Mouse (Mus musculus): ENCODE measurements at regions not wholly inside any gene's neighbourhood (a gene's known extent, or its start where the extent isn't known, plus 50 kb on each side); places are given as distances from the start of the nearest gene placed in this dataset.

DNA sequence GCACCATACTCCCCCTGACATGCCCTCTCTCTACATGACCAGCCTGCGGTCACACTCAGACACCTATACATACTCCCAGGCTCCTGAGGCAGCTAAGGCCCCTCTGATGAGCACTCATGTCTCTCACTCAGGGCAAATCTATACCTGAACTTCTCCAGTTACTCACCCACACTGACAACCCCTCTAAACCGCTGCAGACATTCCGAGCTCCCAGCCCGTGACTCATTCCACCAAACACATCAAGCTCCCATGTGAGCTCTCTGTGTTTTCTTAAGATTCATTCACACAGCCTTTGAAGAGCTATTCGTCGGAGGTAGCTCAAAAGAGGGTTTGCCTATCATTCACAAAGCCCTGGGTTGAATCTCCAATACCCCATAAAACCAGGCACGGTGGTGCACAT is 75.1 kb upstream of the Nectin1 start:
- no peak overlapping the region for H3K4me3 ChIP-seq (ENCODE audit: insufficient read depth, low read depth, low read length)
- no peak for DNase-seq
- no peaks in the 10 kb centered on the region for H3K4me1 ChIP-seq (ENCODE audit: control insufficient read depth, insufficient read depth, low read length)
- H3K27ac ChIP-seq (ENCODE audit: insufficient read depth, low read depth, low read length), result no peak overlapping the region
- 43% methylated on average over 7 of the region's 7 CpGs for WGBS
- TF ChIP-seq POLR2A (IDR thresholded peaks at IDR 0.05; ENCODE audit: low read depth, low read length) (no peak), CTCF (conservative IDR thresholded peaks at IDR 0.05; ENCODE audit: insufficient read depth, insufficient read length, low read depth, low read length) (no peak)
- H3K27me3 ChIP-seq (replicated peaks; ENCODE audit: control insufficient read depth, insufficient read depth, low read length), result no peaks in the 10 kb centered on the region
- H3K36me3 ChIP-seq (ENCODE audit: control insufficient read depth, insufficient read depth, low read length), result no peaks in the 10 kb centered on the region

DNA sequence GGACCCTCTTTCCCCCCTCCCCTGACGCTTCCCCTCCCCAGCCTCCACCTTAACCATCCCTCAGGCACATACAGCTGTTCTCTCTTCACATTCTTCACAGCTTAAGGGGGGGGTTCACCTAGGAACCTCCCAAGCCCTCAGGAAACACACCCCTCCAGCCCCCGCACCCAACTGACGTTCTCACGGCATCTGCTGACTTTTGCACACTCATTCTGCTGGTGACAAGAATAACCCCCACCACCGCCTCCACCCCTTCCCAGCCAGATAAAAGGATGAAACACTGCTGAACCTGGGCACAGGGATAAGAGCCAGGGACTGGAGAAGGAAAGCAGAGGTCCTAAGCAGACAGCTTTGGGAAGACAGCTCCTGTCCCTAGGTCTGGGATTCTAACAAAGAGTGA is 73.2 kb upstream of the Nectin1 start:
- no peak for DNase-seq
- TF ChIP-seq POLR2A (IDR thresholded peaks at IDR 0.05; ENCODE audit: low read depth, low read length) (no peak), CTCF (conservative IDR thresholded peaks at IDR 0.05; ENCODE audit: insufficient read depth, insufficient read length, low read depth, low read length) (no peak)
- Histone ChIP-seq H3K4me1 (ENCODE audit: control insufficient read depth, insufficient read depth, low read length) (no peaks in the 10 kb centered on the region), H3K36me3 (ENCODE audit: control insufficient read depth, insufficient read depth, low read length) (no peaks in the 10 kb centered on the region), H3K4me3 (ENCODE audit: insufficient read depth, low read depth, low read length) (no peak overlapping the region), H3K27me3 (replicated peaks; ENCODE audit: control insufficient read depth, insufficient read depth, low read length) (no peaks in the 10 kb centered on the region), H3K27ac (ENCODE audit: insufficient read depth, low read depth, low read length) (no peak overlapping the region)
- WGBS, result 55% methylated on average over 5 of the region's 5 CpGs

DNA sequence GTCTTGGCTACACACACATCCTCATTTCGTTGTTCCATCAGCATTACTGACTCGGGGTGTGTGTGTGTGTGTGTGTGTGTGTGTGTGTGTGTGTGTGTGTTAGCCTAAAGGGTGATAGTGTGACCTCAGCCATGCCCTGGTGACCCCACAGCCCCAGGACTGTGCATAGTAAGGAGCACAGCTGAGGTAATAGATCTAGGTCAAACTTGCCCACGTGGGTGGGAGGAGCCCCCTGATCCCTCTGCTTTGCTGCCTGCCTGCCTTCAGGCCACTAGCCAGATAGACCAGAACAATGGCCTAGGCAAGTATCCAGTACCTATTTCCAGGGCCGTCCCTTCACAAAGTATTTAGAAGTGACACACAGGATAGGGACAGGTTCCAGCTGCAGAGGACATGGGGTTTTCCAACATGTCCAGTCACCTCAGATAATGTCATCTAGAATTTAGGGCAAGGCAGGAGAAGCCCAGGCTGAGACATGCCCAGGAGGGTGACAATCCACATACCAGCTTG is 70.6 kb upstream of the Nectin1 start:
- no peaks in the 10 kb centered on the region for H3K27me3 ChIP-seq (replicated peaks; ENCODE audit: control insufficient read depth, insufficient read depth, low read length)
- no peaks in the 10 kb centered on the region for H3K36me3 ChIP-seq (ENCODE audit: control insufficient read depth, insufficient read depth, low read length)
- H3K4me1 ChIP-seq (ENCODE audit: control insufficient read depth, insufficient read depth, low read length), result no peaks in the 10 kb centered on the region
- 59% methylated on average over 4 of the region's 4 CpGs for WGBS
- no peak for TF ChIP-seq POLR2A (IDR thresholded peaks at IDR 0.05; ENCODE audit: low read depth, low read length)
- TF ChIP-seq CTCF (conservative IDR thresholded peaks at IDR 0.05; ENCODE audit: insufficient read depth, insufficient read length, low read depth, low read length), result no peak
- H3K4me3 ChIP-seq (ENCODE audit: insufficient read depth, low read depth, low read length), result no peak overlapping the region
- no peak for DNase-seq
- no peak overlapping the region for H3K27ac ChIP-seq (ENCODE audit: insufficient read depth, low read depth, low read length)

DNA sequence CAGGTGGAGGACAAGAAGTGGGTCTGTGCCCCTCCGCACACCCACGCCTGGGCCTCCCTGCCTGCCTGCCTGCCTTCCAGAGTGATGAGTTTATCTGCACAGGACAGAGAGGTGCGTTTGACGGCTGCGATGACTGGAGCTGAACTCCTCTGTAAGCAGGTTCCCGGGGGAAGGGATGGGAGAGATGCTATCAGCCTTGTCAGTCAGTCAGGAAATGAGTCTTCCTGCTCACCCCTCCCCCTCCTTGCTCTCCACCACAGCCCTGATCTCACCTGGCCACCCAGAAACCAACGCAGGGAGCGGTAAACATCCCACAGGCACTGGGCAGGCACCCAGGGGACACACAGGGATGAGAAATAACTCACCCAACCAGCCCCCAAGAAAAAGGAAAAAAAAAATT is 69.5 kb upstream of the Nectin1 start:
- H3K36me3 ChIP-seq (ENCODE audit: control insufficient read depth, insufficient read depth, low read length), result no peaks in the 10 kb centered on the region
- no peak for TF ChIP-seq POLR2A (IDR thresholded peaks at IDR 0.05; ENCODE audit: low read depth, low read length)
- TF ChIP-seq CTCF (conservative IDR thresholded peaks at IDR 0.05; ENCODE audit: insufficient read depth, insufficient read length, low read depth, low read length), result no peak
- H3K4me3 ChIP-seq (ENCODE audit: insufficient read depth, low read depth, low read length), result no peak overlapping the region
- no peak overlapping the region for H3K27ac ChIP-seq (ENCODE audit: insufficient read depth, low read depth, low read length)
- WGBS, result 45% methylated on average over 8 of the region's 8 CpGs
- no peak for DNase-seq
- no peaks in the 10 kb centered on the region for H3K4me1 ChIP-seq (ENCODE audit: control insufficient read depth, insufficient read depth, low read length)
- no peaks in the 10 kb centered on the region for H3K27me3 ChIP-seq (replicated peaks; ENCODE audit: control insufficient read depth, insufficient read depth, low read length)

DNA sequence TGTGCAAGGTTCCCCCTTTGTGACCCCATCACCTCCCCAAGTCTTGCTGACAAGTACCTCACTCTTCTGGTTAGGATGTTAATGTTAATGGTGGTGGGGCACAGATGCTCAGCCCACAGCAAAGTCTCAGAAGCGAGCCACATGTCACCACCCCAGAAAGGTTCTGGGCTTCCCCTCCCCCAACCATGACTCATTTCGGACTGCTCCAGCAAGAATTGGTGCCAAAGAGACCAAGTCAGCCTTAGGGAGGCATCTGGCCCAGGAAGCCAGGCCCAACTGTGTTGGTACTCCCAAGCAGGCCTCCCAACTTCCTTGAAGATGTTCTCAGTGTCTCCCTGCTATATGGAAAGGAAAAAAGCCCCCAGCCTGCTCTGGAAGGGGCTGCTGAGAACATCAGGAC is 67.8 kb upstream of the Nectin1 start:
- Histone ChIP-seq H3K4me1 (ENCODE audit: control insufficient read depth, insufficient read depth, low read length) (no peaks in the 10 kb centered on the region), H3K27ac (ENCODE audit: insufficient read depth, low read depth, low read length) (no peak overlapping the region), H3K4me3 (ENCODE audit: insufficient read depth, low read depth, low read length) (no peak overlapping the region), H3K27me3 (replicated peaks; ENCODE audit: control insufficient read depth, insufficient read depth, low read length) (no peaks in the 10 kb centered on the region), H3K36me3 (ENCODE audit: control insufficient read depth, insufficient read depth, low read length) (no peaks in the 10 kb centered on the region)
- no peak for DNase-seq
- no peak for TF ChIP-seq CTCF (conservative IDR thresholded peaks at IDR 0.05; ENCODE audit: insufficient read depth, insufficient read length, low read depth, low read length)
- TF ChIP-seq POLR2A (IDR thresholded peaks at IDR 0.05; ENCODE audit: low read depth, low read length), result no peak
- 74% methylated on average over 2 of the region's 2 CpGs for WGBS

DNA sequence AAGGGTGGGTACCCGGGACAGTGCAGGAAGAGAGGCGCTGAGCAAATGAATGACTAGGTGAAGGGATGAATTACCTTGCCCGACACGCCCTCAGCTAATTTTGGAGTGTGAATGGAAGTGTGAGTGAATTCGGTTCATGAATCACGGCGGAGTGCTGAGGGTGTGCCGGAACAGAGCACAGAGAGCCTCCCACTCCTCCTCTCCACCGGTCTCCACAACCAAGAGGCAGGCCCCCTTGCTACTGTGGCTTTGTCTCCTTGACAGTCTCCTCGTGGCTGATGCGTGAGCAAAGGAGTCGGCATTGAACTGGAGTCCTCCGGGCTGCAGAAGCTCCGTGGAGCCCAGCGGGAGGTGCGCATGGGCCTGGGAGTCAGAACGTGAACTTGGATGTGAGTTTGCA is 64.5 kb upstream of the Nectin1 start:
- no peaks in the 10 kb centered on the region for H3K4me1 ChIP-seq (ENCODE audit: control insufficient read depth, insufficient read depth, low read length)
- WGBS, result 20% methylated on average over 17 of the region's 17 CpGs
- no peaks in the 10 kb centered on the region for H3K27me3 ChIP-seq (replicated peaks; ENCODE audit: control insufficient read depth, insufficient read depth, low read length)

DNA sequence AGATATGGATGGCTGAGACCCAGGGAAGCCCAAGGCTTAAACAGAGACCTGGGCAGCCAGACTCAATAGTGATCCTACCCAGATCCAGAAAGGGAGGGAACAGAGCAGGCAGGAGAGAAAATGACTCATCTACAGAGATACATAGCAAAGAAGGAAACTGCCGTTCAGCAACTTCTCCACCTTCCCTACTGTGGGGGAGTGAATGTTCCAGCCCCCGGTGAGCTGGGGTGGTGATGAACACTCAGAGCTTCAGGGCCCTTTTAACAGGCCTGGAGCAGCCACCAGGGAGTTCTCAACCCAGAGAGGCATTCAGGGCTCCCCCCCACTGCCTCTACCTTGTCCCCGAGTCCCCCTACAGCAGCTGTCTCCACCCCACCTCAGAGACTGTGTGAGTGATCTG is 62.5 kb upstream of the Nectin1 start:
- DNase-seq, result no peak
- 43% methylated on average over 3 of the region's 3 CpGs for WGBS
- H3K27me3 ChIP-seq (replicated peaks; ENCODE audit: control insufficient read depth, insufficient read depth, low read length), result no peaks in the 10 kb centered on the region
- no peaks in the 10 kb centered on the region for H3K36me3 ChIP-seq (ENCODE audit: control insufficient read depth, insufficient read depth, low read length)
- no peaks in the 10 kb centered on the region for H3K4me1 ChIP-seq (ENCODE audit: control insufficient read depth, insufficient read depth, low read length)
- no peak overlapping the region for H3K4me3 ChIP-seq (ENCODE audit: insufficient read depth, low read depth, low read length)
- H3K27ac ChIP-seq (ENCODE audit: insufficient read depth, low read depth, low read length), result no peak overlapping the region
- no peak for TF ChIP-seq POLR2A (IDR thresholded peaks at IDR 0.05; ENCODE audit: low read depth, low read length)
- no peak for TF ChIP-seq CTCF (conservative IDR thresholded peaks at IDR 0.05; ENCODE audit: insufficient read depth, insufficient read length, low read depth, low read length)

More for the DNA sequence above, 64.5 kb upstream of the Nectin1 start:
- no peak overlapping the region for H3K27ac ChIP-seq (ENCODE audit: insufficient read depth, low read depth, low read length)
- H3K36me3 ChIP-seq (ENCODE audit: control insufficient read depth, insufficient read depth, low read length), result no peaks in the 10 kb centered on the region
- TF ChIP-seq POLR2A (IDR thresholded peaks at IDR 0.05; ENCODE audit: low read depth, low read length) (no peak), CTCF (conservative IDR thresholded peaks at IDR 0.05; ENCODE audit: insufficient read depth, insufficient read length, low read depth, low read length) (no peak)
- no peak for DNase-seq
- H3K4me3 ChIP-seq (ENCODE audit: insufficient read depth, low read depth, low read length), result no peak overlapping the region

DNA sequence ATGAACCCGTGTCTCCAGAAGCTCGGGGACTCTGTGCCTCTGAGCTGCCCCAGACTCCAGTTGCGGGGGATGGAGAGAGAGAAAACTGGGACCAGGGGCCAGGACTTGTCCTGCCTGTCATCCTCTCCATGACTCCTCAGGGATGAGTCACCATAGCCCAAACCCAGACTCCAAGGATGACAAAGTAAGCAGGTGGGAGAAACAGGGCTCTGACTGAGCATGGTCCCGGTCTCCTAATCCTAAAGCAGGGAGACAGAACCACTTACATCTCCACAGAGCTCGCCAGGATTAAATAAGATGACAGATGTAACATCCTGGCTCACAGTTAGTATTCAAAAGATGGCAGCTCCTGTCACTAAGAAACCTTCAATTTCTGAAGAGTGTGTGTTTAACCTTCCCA is 61.7 kb upstream of the Nectin1 start:
- Histone ChIP-seq H3K36me3 (ENCODE audit: control insufficient read depth, insufficient read depth, low read length) (no peaks in the 10 kb centered on the region), H3K4me1 (ENCODE audit: control insufficient read depth, insufficient read depth, low read length) (no peaks in the 10 kb centered on the region), H3K4me3 (ENCODE audit: insufficient read depth, low read depth, low read length) (no peak overlapping the region), H3K27me3 (replicated peaks; ENCODE audit: control insufficient read depth, insufficient read depth, low read length) (no peaks in the 10 kb centered on the region), H3K27ac (ENCODE audit: insufficient read depth, low read depth, low read length) (no peak overlapping the region)
- DNase-seq, result no peak
- 69% methylated on average over 5 of the region's 5 CpGs for WGBS
- TF ChIP-seq CTCF (conservative IDR thresholded peaks at IDR 0.05; ENCODE audit: insufficient read depth, insufficient read length, low read depth, low read length), result no peak
- TF ChIP-seq POLR2A (IDR thresholded peaks at IDR 0.05; ENCODE audit: low read depth, low read length), result no peak

Measured in kidney, adult 2 months (tissue).